Comparison of ENCODE assay signal across 10 mouse cellular contexts in the genomic region with DNA sequence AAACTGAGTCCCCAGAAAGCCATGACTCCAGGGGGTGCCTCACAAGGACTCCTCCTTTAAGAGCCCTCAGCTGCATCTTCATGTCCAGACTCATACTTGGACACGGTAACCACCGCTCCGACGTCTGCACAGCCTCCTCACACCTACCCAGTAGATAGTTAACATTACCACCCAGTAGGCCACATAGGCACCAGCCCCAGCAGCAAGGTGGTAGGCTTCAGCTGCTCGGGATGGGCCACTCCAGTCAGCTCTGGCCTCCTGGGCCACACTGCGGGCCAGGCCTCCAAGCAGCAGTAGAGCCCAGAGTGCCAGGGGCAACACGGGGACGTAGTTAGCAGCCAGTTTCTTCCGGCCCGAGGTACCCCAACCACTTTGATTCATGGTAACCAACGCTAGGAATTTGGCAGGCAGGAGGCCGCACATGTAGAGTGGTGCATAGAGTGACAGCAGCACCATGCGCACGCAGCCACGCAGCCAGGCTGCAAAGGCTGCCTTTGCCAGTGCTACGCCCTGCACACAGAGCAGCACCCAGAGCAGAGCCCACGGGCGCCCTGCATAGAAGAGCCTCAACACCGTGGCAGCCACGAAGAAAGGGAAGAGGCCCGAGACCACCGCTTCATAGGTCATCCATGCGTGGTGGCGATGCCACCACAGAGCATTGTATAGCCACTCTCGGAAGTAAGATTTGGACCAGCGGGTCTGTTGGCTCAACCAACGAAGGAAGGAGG. TPM values are rescaled to one million over a fixed set of nuclear protein-coding genes. Genes with fewer than 3 reads are reported as not detected.
DNase-seq lines count a peak whose midpoint lies in the region; ATAC-seq and TF ChIP-seq lines count a peak whose summit lies in the region.
"Had no signal": no experiment of that assay in that cellular context is flagged by ENCODE, and none has a peak within 500 bp of the region (broad histone marks: within the 10 kb centered on the region; RNA-seq: fewer than 3 reads in every experiment).

No protein-coding gene starts in this region.

- DNase-seq in liver, embryonic 11.5 days (ENCODE audit: low spot score): no peak
- no peak for DNase-seq in liver, postnatal 0 days
- DNase-seq in embryonic facial prominence, embryonic 14.5 days (ENCODE audit: low spot score): no peak
- DNase-seq in urinary bladder, postnatal 36 days (ENCODE audit: low spot score in 2 of 2): no peak
- DNase-seq in right cerebral cortex, postnatal 36 days (ENCODE audit: low spot score in 2 of 2): no peak

- 72% methylated on average over 27 of the region's 27 CpGs for WGBS in liver, embryonic 11.5 days
- 72% methylated on average over 27 of the region's 27 CpGs for WGBS in liver, postnatal 0 days (ENCODE audit: insufficient replicate concordance)
- WGBS in embryonic facial prominence, embryonic 14.5 days: 73% methylated on average over 27 of the region's 27 CpGs
- 77% methylated on average over 27 of the region's 27 CpGs for WGBS in hindbrain, embryonic 13.5 days

- H3K27ac ChIP-seq in liver, embryonic 11.5 days (ENCODE audit: low read depth, low read length): no peak overlapping the region
- no peak overlapping the region for H3K27ac ChIP-seq in liver, postnatal 0 days (ENCODE audit: low read depth)
- no peak overlapping the region for H3K27ac ChIP-seq in embryonic facial prominence, embryonic 14.5 days (replicated peaks; ENCODE audit: low read depth, low read length)
- H3K27ac ChIP-seq in hindbrain, embryonic 13.5 days: no peak overlapping the region

- no peak for TF ChIP-seq EP300 in liver, postnatal 0 days (IDR thresholded peaks at IDR 0.05; ENCODE audit: low read depth)

- H3K4me1 ChIP-seq in liver, embryonic 11.5 days (replicated peaks; ENCODE audit: control insufficient read depth, insufficient read depth, low read length): peaks cover 4% of the 10 kb centered on the region; the same call in 1 of the 2 replicates
- H3K4me1 ChIP-seq in liver, postnatal 0 days (ENCODE audit: insufficient read depth): peaks cover 4% of the 10 kb centered on the region
- H3K4me1 ChIP-seq in embryonic facial prominence, embryonic 14.5 days (ENCODE audit: control insufficient read depth, insufficient read depth, low read length): no peaks in the 10 kb centered on the region; the same call in 1 of the 2 replicates
- H3K4me1 ChIP-seq in hindbrain, embryonic 13.5 days (replicated peaks): peaks cover 7% of the 10 kb centered on the region

- H3K4me3 ChIP-seq in liver, embryonic 11.5 days (ENCODE audit: low read depth, low read length): no peak overlapping the region
- no peak overlapping the region for H3K4me3 ChIP-seq in liver, postnatal 0 days (ENCODE audit: low read depth, low read length)
- H3K4me3 ChIP-seq in embryonic facial prominence, embryonic 14.5 days (ENCODE audit: low read depth, low read length): no peak overlapping the region
- H3K4me3 ChIP-seq in hindbrain, embryonic 13.5 days: no peak overlapping the region

- no peak overlapping the region for H3K4me2 ChIP-seq in liver, embryonic 11.5 days
- no peak overlapping the region for H3K4me2 ChIP-seq in liver, postnatal 0 days (ENCODE audit: low read depth, low read length)
- no peak overlapping the region for H3K4me2 ChIP-seq in embryonic facial prominence, embryonic 14.5 days (ENCODE audit: low read depth, low read length)
- no peak overlapping the region for H3K4me2 ChIP-seq in hindbrain, embryonic 13.5 days

- no peak for TF ChIP-seq CTCF in liver, postnatal 0 days (IDR thresholded peaks at IDR 0.05; ENCODE audit: low read depth)

- H3K27me3 ChIP-seq in liver, embryonic 11.5 days (replicated peaks; ENCODE audit: control insufficient read depth, insufficient read depth, low read length): no peaks in the 10 kb centered on the region
- H3K27me3 ChIP-seq in liver, postnatal 0 days (ENCODE audit: insufficient read depth, low read length): 0 out of 2 replicates have a peak, but pooled peaks cover 5% of the 10 kb centered on the region
- H3K27me3 ChIP-seq in embryonic facial prominence, embryonic 14.5 days (replicated peaks; ENCODE audit: control insufficient read depth, insufficient read depth, low read length): no peaks in the 10 kb centered on the region
- no peaks in the 10 kb centered on the region for H3K27me3 ChIP-seq in hindbrain, embryonic 13.5 days
- H3K27me3 ChIP-seq: Patski had no signal

- no peak overlapping the region for H3K9ac ChIP-seq in liver, embryonic 11.5 days (ENCODE audit: low read depth, low read length)
- no peak overlapping the region for H3K9ac ChIP-seq in liver, postnatal 0 days (replicated peaks)
- no peak overlapping the region for H3K9ac ChIP-seq in embryonic facial prominence, embryonic 14.5 days (ENCODE audit: low read depth, low read length)
- H3K9ac ChIP-seq in hindbrain, embryonic 13.5 days: no peak overlapping the region

- no peaks in the 10 kb centered on the region for H3K9me3 ChIP-seq in liver, embryonic 11.5 days (ENCODE audit: control insufficient read depth, low read length)
- H3K9me3 ChIP-seq in liver, postnatal 0 days (ENCODE audit: low read length): no peaks in the 10 kb centered on the region
- no peaks in the 10 kb centered on the region for H3K9me3 ChIP-seq in embryonic facial prominence, embryonic 14.5 days (ENCODE audit: control insufficient read depth, low read length)
- no peaks in the 10 kb centered on the region for H3K9me3 ChIP-seq in hindbrain, embryonic 13.5 days

- ATAC-seq in liver, embryonic 11.5 days (replicated peaks; ENCODE audit: low FRiP score): 0 out of 2 replicates have a peak, but pooled peaks have one; percentile 27
- no peak for ATAC-seq in liver, postnatal 0 days
- peak; percentile 53 for ATAC-seq in embryonic facial prominence, embryonic 14.5 days (ENCODE audit: low read depth)
- ATAC-seq in hindbrain, embryonic 13.5 days (ENCODE audit: low FRiP score): peak; percentile 30
- 0 out of 2 replicates have a peak, but pooled peaks have one; percentile 12 for ATAC-seq in monocyte, adult 5-6 weeks (replicated peaks; ENCODE audit: insufficient number of reproducible peaks, low FRiP score, low TSS enrichment, poor library complexity, severe bottlenecking)
- ATAC-seq: Patski had no signal

- 0 out of 2 replicates have a peak, but pooled peaks cover 2% of the 10 kb centered on the region for H3K36me3 ChIP-seq in liver, embryonic 11.5 days (ENCODE audit: control insufficient read depth, insufficient read depth, low read length)
- H3K36me3 ChIP-seq in liver, postnatal 0 days (replicated peaks; ENCODE audit: insufficient read depth, low read length): 0 out of 2 replicates have a peak, but pooled peaks cover 2% of the 10 kb centered on the region
- H3K36me3 ChIP-seq in embryonic facial prominence, embryonic 14.5 days (ENCODE audit: control insufficient read depth, insufficient read depth, low read length): peaks cover 43% of the 10 kb centered on the region
- H3K36me3 ChIP-seq in hindbrain, embryonic 13.5 days: peaks cover 22% of the 10 kb centered on the region

RNA-seq across cellular contexts. Expression of a gene that starts 11.3 kb away (rescaled TPM):
- 0.31 and 0.58 TPM in 2 replicates for polyA plus RNA-seq in liver, embryonic 11.5 days (2014; fragmentation: Nextera tagmentation; extraction: Ambion mirVana)
- polyA plus RNA-seq in liver, postnatal 0 days (2015; fragmentation: Nextera tagmentation; extraction: Ambion mirVana): 0.08 and 0.09 TPM in 2 replicates
- 1.0 and 1.7 TPM in 2 replicates for polyA plus RNA-seq in embryonic facial prominence, embryonic 14.5 days (2014; fragmentation: Nextera tagmentation; extraction: Ambion mirVana)
- 1.1 and 1.2 TPM in 2 replicates for polyA plus RNA-seq in hindbrain, embryonic 13.5 days (2015; fragmentation: Nextera tagmentation; extraction: Ambion mirVana)
- not detected in 3 replicates for total RNA-seq in monocyte, adult 5-6 weeks (2017)
- total RNA-seq: liver, adult 2 months had no signal
- polyA plus RNA-seq: liver, adult 2 months had no signal

RNA-seq across cellular contexts. Expression of a gene that starts 16.7 kb away (rescaled TPM):
- polyA plus RNA-seq in liver, embryonic 11.5 days (2014; fragmentation: Nextera tagmentation; extraction: Ambion mirVana): 11.2 and 16.4 TPM in 2 replicates
- polyA plus RNA-seq in liver, postnatal 0 days (2015; fragmentation: Nextera tagmentation; extraction: Ambion mirVana): 2.1 and 3.1 TPM in 2 replicates
- 15.6 and 20.3 TPM in 2 replicates for polyA plus RNA-seq in embryonic facial prominence, embryonic 14.5 days (2014; fragmentation: Nextera tagmentation; extraction: Ambion mirVana)
- polyA plus RNA-seq in hindbrain, embryonic 13.5 days (2015; fragmentation: Nextera tagmentation; extraction: Ambion mirVana): 34.0 and 38.5 TPM in 2 replicates
- total RNA-seq in monocyte, adult 5-6 weeks (2017): 0.10 TPM in 1 of 3 replicates, not detected in the others

RNA-seq across cellular contexts. Expression of a gene that starts 40.0 kb away (rescaled TPM):
- polyA plus RNA-seq in liver, embryonic 11.5 days (2014; fragmentation: Nextera tagmentation; extraction: Ambion mirVana): 0.37 TPM in 1 of 2 replicates, not detected in the other
- polyA plus RNA-seq in liver, postnatal 0 days (2015; fragmentation: Nextera tagmentation; extraction: Ambion mirVana): 13.3 and 13.7 TPM in 2 replicates
- 0.30 and 0.89 TPM in 2 replicates for polyA plus RNA-seq in embryonic facial prominence, embryonic 14.5 days (2014; fragmentation: Nextera tagmentation; extraction: Ambion mirVana)
- polyA plus RNA-seq in hindbrain, embryonic 13.5 days (2015; fragmentation: Nextera tagmentation; extraction: Ambion mirVana): not detected in 2 replicates
- total RNA-seq in monocyte, adult 5-6 weeks (2017): 9.8 to 11.3 TPM (median 10.1 TPM) in 3 replicates

RNA-seq across cellular contexts. Expression of a gene that starts 43.9 kb away (rescaled TPM):
- polyA plus RNA-seq in liver, embryonic 11.5 days (2014; fragmentation: Nextera tagmentation; extraction: Ambion mirVana): 0.21 TPM in 1 of 2 replicates, not detected in the other
- 9.3 and 10.3 TPM in 2 replicates for polyA plus RNA-seq in liver, postnatal 0 days (2015; fragmentation: Nextera tagmentation; extraction: Ambion mirVana)
- polyA plus RNA-seq in embryonic facial prominence, embryonic 14.5 days (2014; fragmentation: Nextera tagmentation; extraction: Ambion mirVana): 0.34 and 1.1 TPM in 2 replicates
- not detected in 2 replicates for polyA plus RNA-seq in hindbrain, embryonic 13.5 days (2015; fragmentation: Nextera tagmentation; extraction: Ambion mirVana)
- total RNA-seq in monocyte, adult 5-6 weeks (2017): 29.1 to 53.2 TPM (median 41.4 TPM) in 3 replicates
- polyA plus RNA-seq: stomach, embryonic 14.5 days had no signal

RNA-seq across cellular contexts. Expression of a gene that starts 44.0 kb away (rescaled TPM):
- not detected in 2 replicates for polyA plus RNA-seq in liver, embryonic 11.5 days (2014; fragmentation: Nextera tagmentation; extraction: Ambion mirVana)
- polyA plus RNA-seq in liver, postnatal 0 days (2015; fragmentation: Nextera tagmentation; extraction: Ambion mirVana): not detected in 2 replicates
- polyA plus RNA-seq in embryonic facial prominence, embryonic 14.5 days (2014; fragmentation: Nextera tagmentation; extraction: Ambion mirVana): not detected in 2 replicates
- polyA plus RNA-seq in hindbrain, embryonic 13.5 days (2015; fragmentation: Nextera tagmentation; extraction: Ambion mirVana): not detected in 2 replicates
- total RNA-seq in monocyte, adult 5-6 weeks (2017): not detected in 3 replicates
- total RNA-seq: liver, adult 2 months had no signal
- polyA plus RNA-seq: liver, adult 2 months; Patski; stomach, embryonic 14.5 days had no signal
